Mouse (Mus musculus) liver, adult 2 months (tissue): ENCODE measurements around the gene Dars. TPM values are rescaled to one million over a fixed set of nuclear protein-coding genes. Genes with fewer than 3 reads are reported as not detected.

Experiments used
- DNase-seq: peaks from one replicate; pipeline ENCODE4 v3.0.0-alpha.2; 2011; ENCODE audit warnings: low read depth, low spot score; ENCODE audit errors: extremely low read depth
- H3K27ac ChIP-seq: fragments of 200-500 bp; replicated peaks from 2 replicates; pipeline ENCODE4 v1.5.1; 2012; ENCODE audit warnings: low read depth, mild to moderate bottlenecking, control low read depth, inconsistent platforms, low read length; ENCODE audit not compliant: insufficient read depth
- H3K27me3 ChIP-seq: fragments of 200-500 bp; 2 replicates; pipeline ENCODE4 v1.6.1; 2012; ENCODE audit warnings: mild to moderate bottlenecking, moderate library complexity, low read length, inconsistent platforms; ENCODE audit not compliant: control insufficient read depth, insufficient read depth
- H3K36me3 ChIP-seq: fragments of 200-500 bp; 2 replicates; pipeline ENCODE4 v1.6.1; 2012; ENCODE audit warnings: low read length, inconsistent platforms; ENCODE audit not compliant: control insufficient read depth, insufficient read depth
- H3K4me1 ChIP-seq: fragments of 200-500 bp; 2 replicates; pipeline ENCODE4 v1.6.1; 2011; ENCODE audit warnings: low read length; ENCODE audit not compliant: control insufficient read depth, insufficient read depth
- H3K4me3 ChIP-seq: fragments of 200-500 bp; 2 replicates; pipeline ENCODE4 v1.5.1; 2011; ENCODE audit warnings: low read depth, mild to moderate bottlenecking, control low read depth, low read length, moderate library complexity; ENCODE audit not compliant: insufficient read depth
- H3K79me2 ChIP-seq: fragments of 200-500 bp; 2 replicates; pipeline ENCODE4 v1.6.1; 2012; ENCODE audit warnings: inconsistent platforms, mild to moderate bottlenecking, low read length, moderate library complexity; ENCODE audit not compliant: control insufficient read depth, insufficient read depth
- H3K9ac ChIP-seq: fragments of 200-500 bp; 2 replicates; pipeline ENCODE4 v1.6.1; 2012; ENCODE audit warnings: low read depth, mild to moderate bottlenecking, control low read depth, inconsistent platforms, low read length
- CTCF ChIP-seq: fragments of 200-500 bp; IDR thresholded peaks from 2 replicates; pipeline ENCODE4 v1.5.1; 2011; ENCODE audit warnings: low read depth, low read length, control low read depth
- POLR2A ChIP-seq: fragments of 200-500 bp; IDR thresholded peaks from 2 replicates; pipeline ENCODE4 v1.6.1; 2011; ENCODE audit warnings: low read length, control low read depth; ENCODE audit not compliant: insufficient read depth; ENCODE audit errors: extremely low read depth
- WGBS: fragments of 180-500 bp; shearing (Covaris S2); methylation state at CpG from one replicate; pipeline ENCODE4 v1.1.7; 2018; 5-methylcytosine and 5-hydroxymethylcytosine counted together
- polyA plus RNA-seq: library from polyadenylated mRNA; depleted of rRNA; stranded (reverse); fragments of >200 nt; gene quantifications from 2 replicates; pipeline ENCODE4 v1.2.3, GENCODE M21; 2012
- total RNA-seq: library from RNA; depleted of rRNA; stranded (reverse); fragments of >200 nt; gene quantifications from 2 replicates; pipeline ENCODE4 v1.2.3, GENCODE M21; 2014

Gene Dars
- total and polyA plus RNA-seq, 2 experiments = 14.7 to 104 TPM

DNA sequence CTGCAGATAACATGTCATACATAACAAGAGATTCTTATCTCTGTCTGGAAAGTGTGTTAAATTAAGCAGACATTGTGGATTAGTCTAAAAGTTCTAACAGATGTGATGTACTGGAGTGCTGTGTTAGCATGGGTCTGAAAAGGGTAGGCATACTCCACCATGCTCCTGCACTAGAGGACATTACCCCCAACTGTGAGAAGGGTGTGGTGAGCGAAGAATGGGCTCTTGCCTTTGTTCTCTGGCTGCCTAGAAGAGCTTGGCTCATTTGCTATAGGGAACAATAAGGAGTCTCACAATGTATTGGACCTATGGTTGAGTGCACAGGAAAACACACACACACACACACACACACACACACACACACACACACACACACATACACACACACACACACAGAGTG is 42.3 kb upstream of the Dars start:
- no peak for DNase-seq
- WGBS = 59% methylated on average over 1 of the region's 1 CpGs
- Histone ChIP-seq H3K9ac (no peak overlapping the region), H3K4me1 (no peaks in the 10 kb centered on the region), H3K27ac (no peak overlapping the region), H3K4me3 (no peak overlapping the region), H3K36me3 (no peaks in the 10 kb centered on the region), H3K27me3 (no peaks in the 10 kb centered on the region), H3K79me2 (no peaks in the 10 kb centered on the region)
- TF ChIP-seq CTCF (no peak), POLR2A (no peak)

DNA sequence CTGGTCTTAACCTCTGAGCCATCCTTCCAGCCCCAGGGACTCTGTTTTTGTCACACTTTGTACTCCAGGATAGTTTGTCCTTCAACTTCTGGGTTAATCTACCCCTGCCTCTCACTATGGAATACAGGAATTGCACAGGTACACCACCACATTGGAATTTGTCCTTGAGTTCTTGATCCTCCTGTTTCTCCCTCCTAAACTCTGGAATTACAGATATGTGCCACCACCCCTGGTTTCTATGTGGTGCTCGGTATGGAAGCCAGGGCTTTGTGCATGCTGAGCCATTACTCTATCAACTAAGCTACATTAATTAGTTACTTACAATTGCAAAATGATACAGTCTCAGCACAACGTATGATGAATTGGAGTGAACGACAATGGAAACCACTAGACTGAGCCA is 41.8 kb upstream of the Dars start:
- DNase-seq = no peak
- no peaks in the 10 kb centered on the region for H3K27me3 ChIP-seq
- no peaks in the 10 kb centered on the region for H3K36me3 ChIP-seq
- 81% methylated on average over 3 of the region's 3 CpGs for WGBS
- no peak overlapping the region for H3K9ac ChIP-seq
- no peaks in the 10 kb centered on the region for H3K4me1 ChIP-seq
- H3K4me3 ChIP-seq = no peak overlapping the region
- no peaks in the 10 kb centered on the region for H3K79me2 ChIP-seq
- TF ChIP-seq POLR2A (no peak), CTCF (no peak)
- no peak overlapping the region for H3K27ac ChIP-seq

DNA sequence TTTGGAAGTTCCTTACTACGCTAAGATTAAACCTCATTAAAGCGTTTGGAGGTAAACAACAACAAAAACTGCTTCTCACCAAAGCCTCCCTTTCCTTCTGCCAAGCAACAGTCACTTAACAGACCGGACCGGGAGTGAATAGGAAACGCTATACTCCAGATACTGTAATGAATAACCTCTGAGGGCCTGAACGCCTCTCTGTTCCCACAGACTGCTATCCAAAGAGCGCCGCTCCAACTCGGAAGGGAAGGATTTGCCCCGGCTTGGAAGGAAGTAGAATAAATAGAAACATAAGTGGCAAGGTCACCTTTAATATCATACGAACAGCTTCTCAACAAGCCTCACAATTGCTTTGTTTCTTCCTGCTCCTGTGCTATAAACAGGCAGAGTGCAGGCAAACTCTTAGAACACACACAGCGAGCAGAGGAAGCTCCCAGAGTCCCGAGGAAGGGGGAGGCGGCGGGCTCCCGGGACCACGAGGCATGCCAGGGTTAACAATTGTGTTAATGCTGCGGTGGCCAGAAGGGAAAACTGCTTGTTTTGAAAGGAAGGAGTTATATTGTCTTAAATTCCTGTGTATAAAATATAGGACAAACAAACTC is 39.8 kb upstream of the Dars start:
- H3K9ac ChIP-seq = no peak overlapping the region
- 58% methylated on average over 18 of the region's 18 CpGs for WGBS
- DNase-seq = peak; percentile 7
- H3K36me3 ChIP-seq = no peaks in the 10 kb centered on the region
- H3K4me1 ChIP-seq = no peaks in the 10 kb centered on the region
- no peak overlapping the region for H3K27ac ChIP-seq
- H3K4me3 ChIP-seq = no peak overlapping the region
- no peaks in the 10 kb centered on the region for H3K79me2 ChIP-seq
- TF ChIP-seq CTCF (no peak), POLR2A (no peak)
- H3K27me3 ChIP-seq = no peaks in the 10 kb centered on the region

DNA sequence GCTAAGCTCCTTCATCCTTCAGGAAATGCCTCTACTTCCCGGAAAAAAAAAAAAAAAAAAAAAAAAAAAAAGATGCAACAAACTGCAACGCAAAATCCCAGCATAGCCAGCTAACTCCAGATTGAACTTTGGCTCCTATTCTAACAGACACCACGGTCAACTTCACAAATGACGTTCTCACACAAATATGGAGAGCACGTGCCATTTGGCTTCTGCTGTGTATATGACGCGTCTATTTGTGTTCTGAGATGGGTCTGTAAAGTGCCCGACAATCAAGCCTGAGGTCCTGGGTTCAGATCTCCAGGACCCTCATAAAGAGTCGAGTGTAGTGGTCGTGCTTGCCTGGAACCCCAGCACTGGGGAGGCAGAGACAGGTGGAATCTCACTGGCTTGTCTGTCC is 39.1 kb upstream of the Dars start:
- Histone ChIP-seq H3K9ac (no peak overlapping the region), H3K36me3 (no peaks in the 10 kb centered on the region), H3K4me3 (no peak overlapping the region), H3K27ac (no peak overlapping the region), H3K4me1 (no peaks in the 10 kb centered on the region), H3K27me3 (no peaks in the 10 kb centered on the region), H3K79me2 (no peaks in the 10 kb centered on the region)
- DNase-seq = no peak
- TF ChIP-seq CTCF = no peak
- TF ChIP-seq POLR2A = no peak
- WGBS = 83% methylated on average over 10 of the region's 10 CpGs

DNA sequence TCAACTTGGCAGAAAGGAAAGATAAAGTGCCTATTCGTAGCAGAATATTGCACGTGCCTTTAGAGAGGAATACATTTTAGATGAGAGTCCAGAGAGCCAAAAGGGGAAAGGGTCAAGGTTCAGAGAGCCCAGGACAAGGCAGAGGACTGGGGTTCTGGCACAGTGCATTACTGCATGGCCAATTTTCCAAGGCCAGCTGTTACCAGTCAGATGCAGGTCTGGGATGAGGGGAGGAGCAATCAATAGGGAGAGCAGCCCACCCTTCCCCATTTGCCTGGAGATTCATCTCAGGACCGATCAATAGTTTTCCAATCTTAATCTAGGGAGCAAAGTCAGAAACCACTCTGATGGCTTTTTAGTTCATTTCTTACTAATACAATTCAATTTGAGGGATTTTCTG is 35.0 kb upstream of the Dars start:
- WGBS = 46% methylated on average over 3 of the region's 3 CpGs
- H3K27ac ChIP-seq = no peak overlapping the region
- H3K9ac ChIP-seq = no peak overlapping the region
- H3K36me3 ChIP-seq = no peaks in the 10 kb centered on the region
- no peak overlapping the region for H3K4me3 ChIP-seq
- TF ChIP-seq CTCF = no peak
- TF ChIP-seq POLR2A = no peak
- peak; percentile 22 for DNase-seq
- no peaks in the 10 kb centered on the region for H3K79me2 ChIP-seq
- no peaks in the 10 kb centered on the region for H3K4me1 ChIP-seq
- no peaks in the 10 kb centered on the region for H3K27me3 ChIP-seq

DNA sequence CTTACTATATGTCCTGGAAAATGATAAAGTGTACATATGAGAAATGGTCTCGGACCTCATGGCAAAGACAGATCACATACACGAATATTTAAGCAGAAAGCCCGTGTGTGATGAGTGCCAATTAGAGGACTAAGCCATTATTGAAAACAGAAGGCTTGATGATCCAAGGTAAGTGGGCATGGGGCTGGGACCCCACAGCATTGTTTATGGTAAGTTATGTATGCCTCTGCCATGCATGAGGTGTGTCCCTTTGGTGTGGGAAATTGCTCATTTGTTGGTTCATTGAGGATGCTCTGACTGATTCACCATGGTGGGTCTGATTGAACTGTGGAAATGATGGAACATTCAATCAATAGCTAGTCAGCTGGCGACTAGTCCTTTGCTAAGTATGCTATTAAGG is 34.0 kb upstream of the Dars start:
- no peak overlapping the region for H3K9ac ChIP-seq
- DNase-seq = no peak
- no peaks in the 10 kb centered on the region for H3K4me1 ChIP-seq
- WGBS = 83% methylated on average over 4 of the region's 4 CpGs
- H3K36me3 ChIP-seq = no peaks in the 10 kb centered on the region
- H3K4me3 ChIP-seq = no peak overlapping the region
- no peak for TF ChIP-seq POLR2A
- no peak overlapping the region for H3K27ac ChIP-seq
- H3K27me3 ChIP-seq = no peaks in the 10 kb centered on the region
- H3K79me2 ChIP-seq = no peaks in the 10 kb centered on the region
